Mouse (Mus musculus) stomach, postnatal 0 days (tissue): Measurements from ENCODE around the gene F2. TPM values are rescaled to one million over a fixed set of nuclear protein-coding genes. Genes with fewer than 3 reads are reported as not detected.

Experiments
- ATAC-seq: fragments of 200-750 bp; cut with Nextera tagmentation; 2 replicates; pipeline ENCODE4 v1.8.0; 2017; ENCODE audit not compliant: low FRiP score, low TSS enrichment
- DNase-seq: peaks from one replicate; pipeline ENCODE4 v3.0.0-alpha.2; 2016; ENCODE audit warnings: low spot score
- H3K27ac ChIP-seq: fragments of 300-500 bp; sonication (generic); replicated peaks from 2 replicates; pipeline ENCODE4 v1.5.1; 2014; ENCODE audit warnings: mild to moderate bottlenecking, control low read depth
- H3K27me3 ChIP-seq: fragments of 300-500 bp; sonication (generic); 2 replicates; pipeline ENCODE4 v1.6.1; 2014; ENCODE audit warnings: low read length; ENCODE audit not compliant: control insufficient read depth, insufficient read depth
- H3K36me3 ChIP-seq: fragments of 300-500 bp; sonication (generic); 2 replicates; pipeline ENCODE4 v1.6.1; 2014; ENCODE audit warnings: low read length, mixed read lengths; ENCODE audit not compliant: control insufficient read depth, insufficient read depth
- H3K4me1 ChIP-seq: fragments of 300-500 bp; sonication (generic); replicated peaks from 2 replicates; pipeline ENCODE4 v1.6.1; 2014; ENCODE audit warnings: antibody characterized with exemption; ENCODE audit not compliant: control insufficient read depth, insufficient read depth
- H3K4me2 ChIP-seq: fragments of 300-500 bp; sonication (generic); replicated peaks from 2 replicates; pipeline ENCODE4 v1.6.1; 2014; ENCODE audit warnings: low read depth, mild to moderate bottlenecking, control low read depth, moderate library complexity
- H3K4me3 ChIP-seq: fragments of 300-500 bp; sonication (generic); 2 replicates; pipeline ENCODE4 v1.5.1; 2014; ENCODE audit warnings: low read depth, low read length, control low read depth
- H3K9ac ChIP-seq: fragments of 300-500 bp; sonication (generic); 2 replicates; pipeline ENCODE4 v1.6.1; 2014; ENCODE audit warnings: mild to moderate bottlenecking, low read length, control low read depth, mixed read lengths
- H3K9me3 ChIP-seq: fragments of 300-500 bp; sonication (generic); 2 replicates; pipeline ENCODE4 v1.6.1; 2016; ENCODE audit warnings: low read length; ENCODE audit not compliant: control insufficient read depth
- CTCF ChIP-seq: IDR thresholded peaks from 2 replicates; pipeline ENCODE4 v1.5.1; 2016; ENCODE audit warnings: antibody characterized with exemption, low read depth, mild to moderate bottlenecking, moderate library complexity
- EP300 ChIP-seq: optimal IDR thresholded peaks from 2 replicates; pipeline ENCODE3; 2016; ENCODE audit warnings: antibody characterized with exemption
- WGBS: fragments of 180-500 bp; shearing (Covaris S2); extraction: QIAGEN DNeasy Blood & Tissue Kit; methylation state at CpG from one replicate; pipeline ENCODE4 v1.1.7; 2014; 5-methylcytosine and 5-hydroxymethylcytosine counted together
- polyA plus RNA-seq: library from polyadenylated mRNA; unstranded; fragments of >200 nt; fragmentation: Nextera tagmentation; extraction: Ambion mirVana; gene quantifications from 2 replicates; pipeline ENCODE4 v1.2.1, GENCODE M21; 2015

The F2 gene
- polyA plus RNA-seq, 1 experiment from 2014 or later = 3.3 TPM

DNA sequence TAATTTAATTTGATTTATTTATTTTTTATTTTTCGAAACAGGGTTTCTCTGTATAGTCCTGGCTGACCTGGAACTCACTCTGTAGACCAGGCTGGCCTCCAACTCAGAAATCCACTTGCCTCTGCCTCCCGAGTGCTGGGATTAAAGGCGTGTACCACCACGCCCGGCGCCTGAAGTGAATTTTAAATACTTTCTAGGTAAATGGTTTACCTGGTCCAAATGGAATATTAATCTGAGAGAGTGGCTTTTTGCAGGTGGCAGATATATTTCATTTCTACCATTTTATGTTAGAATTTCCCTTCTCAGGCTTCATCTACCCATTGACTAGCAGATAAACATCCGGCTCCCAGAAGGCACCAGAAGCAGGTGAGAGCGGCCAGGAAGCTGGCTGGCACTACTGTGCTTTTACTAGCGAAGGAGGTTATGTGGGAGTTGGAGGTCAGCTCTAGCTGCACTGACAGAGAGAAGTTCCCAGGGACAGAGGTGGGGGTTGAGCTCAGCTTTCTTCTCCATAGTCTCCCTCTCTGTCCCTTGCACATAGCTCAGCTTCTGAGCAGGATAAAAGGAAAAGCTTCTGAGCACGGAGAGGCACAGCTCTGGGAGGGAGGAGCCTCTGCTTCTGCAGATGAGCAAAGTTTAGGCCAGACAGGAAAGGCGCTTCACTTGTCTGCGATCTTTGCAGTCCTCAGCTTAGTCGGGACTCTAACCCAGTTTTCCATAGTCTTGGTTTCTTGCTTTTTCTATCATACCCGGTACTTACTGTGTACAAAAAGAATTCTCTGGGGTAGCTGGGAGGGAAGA, 15.4 kb upstream of the F2 start:
- peak overlapping the region; percentile 31; the same call in 1 of the 2 replicates for H3K9ac ChIP-seq
- H3K27me3 ChIP-seq = no peaks in the 10 kb centered on the region
- H3K4me3 ChIP-seq = no peak overlapping the region
- no peak for ATAC-seq
- TF ChIP-seq EP300 (no peak), CTCF (no peak)
- no peaks in the 10 kb centered on the region for H3K9me3 ChIP-seq
- peak overlapping the region; percentile 65; the same call in 1 of the 2 replicates for H3K4me2 ChIP-seq
- 77% methylated on average over 14 of the region's 14 CpGs for WGBS
- no peak for DNase-seq
- no peak overlapping the region for H3K27ac ChIP-seq
- H3K4me1 ChIP-seq = peaks cover 4% of the 10 kb centered on the region; the same call in 1 of the 2 replicates
- H3K36me3 ChIP-seq = peaks cover 16% of the 10 kb centered on the region

DNA sequence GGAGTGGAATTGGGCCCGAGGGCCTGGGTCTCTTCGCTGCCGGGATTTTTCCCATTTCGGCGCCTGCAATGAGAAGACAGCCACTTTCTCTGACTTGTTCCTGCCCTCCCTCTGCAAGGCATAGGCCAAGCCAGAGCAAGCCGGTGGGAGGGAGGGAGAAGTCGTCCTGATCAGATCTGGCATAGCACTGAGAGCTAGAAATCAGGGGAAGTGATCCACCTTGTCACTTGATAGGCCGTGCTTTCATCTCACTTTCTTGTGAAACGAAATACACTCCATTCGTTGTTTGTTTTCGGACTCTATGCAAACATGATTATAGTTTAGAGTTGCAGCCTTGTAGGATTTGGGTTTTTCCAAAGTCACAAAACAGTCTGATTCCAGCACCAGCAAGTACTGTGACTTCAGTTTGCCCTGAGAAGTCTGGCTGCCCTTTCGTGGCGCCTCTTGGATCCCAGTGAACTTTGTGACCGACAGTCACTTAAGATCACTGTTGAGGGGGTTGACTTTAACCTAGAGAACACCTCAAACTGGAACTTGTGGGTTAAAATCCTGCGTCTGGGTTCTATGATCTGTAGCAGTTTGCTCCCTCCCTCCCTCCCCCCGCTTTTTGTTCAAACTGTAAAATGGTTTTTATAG, 14.3 kb upstream of the F2 start:
- Histone ChIP-seq H3K4me1 (peaks cover 4% of the 10 kb centered on the region; the same call in 1 of the 2 replicates), H3K27me3 (no peaks in the 10 kb centered on the region), H3K9ac (peak overlapping the region; percentile 80), H3K9me3 (no peaks in the 10 kb centered on the region), H3K4me2 (peak overlapping the region; percentile 65), H3K36me3 (peaks cover 21% of the 10 kb centered on the region), H3K27ac (peak overlapping the region; percentile 88), H3K4me3 (peak overlapping the region; percentile 85)
- TF ChIP-seq CTCF (no peak), EP300 (no peak)
- ATAC-seq = peak; percentile 49
- no peak for DNase-seq
- 7% methylated on average over 16 of the region's 16 CpGs for WGBS

GRCm38 (mm10) chr2:91649553-91650359, 13.5 kb upstream of the F2 start, which contains the start of the genes Zfp408 and Arhgap1:
Gene Zfp408, minus strand, starts transcription at chr2:91649791.
Gene Arhgap1, plus strand, starts transcription at chr2:91649860.
- peak; percentile 99 for DNase-seq
- peak; percentile 93 for ATAC-seq
- H3K27ac ChIP-seq = peak within 1 kb of the TSS; percentile 94
- TF ChIP-seq EP300 (no peak), CTCF (0 out of 2 replicates have a peak, but pooled peaks have one; percentile 3)
- H3K4me1 ChIP-seq = peaks cover 4% of the 10 kb centered on the region; the same call in 1 of the 2 replicates
- under 1% methylated on average over 44 of the region's 44 CpGs for WGBS
- peaks cover 18% of the 10 kb centered on the region for H3K36me3 ChIP-seq
- no peaks in the 10 kb centered on the region for H3K9me3 ChIP-seq
- no peaks in the 10 kb centered on the region for H3K27me3 ChIP-seq
- H3K4me3 ChIP-seq = peak within 1 kb of the TSS; percentile 85
- peak within 1 kb of the TSS; percentile 97 for H3K4me2 ChIP-seq
- peak within 1 kb of the TSS; percentile 80 for H3K9ac ChIP-seq

DNA sequence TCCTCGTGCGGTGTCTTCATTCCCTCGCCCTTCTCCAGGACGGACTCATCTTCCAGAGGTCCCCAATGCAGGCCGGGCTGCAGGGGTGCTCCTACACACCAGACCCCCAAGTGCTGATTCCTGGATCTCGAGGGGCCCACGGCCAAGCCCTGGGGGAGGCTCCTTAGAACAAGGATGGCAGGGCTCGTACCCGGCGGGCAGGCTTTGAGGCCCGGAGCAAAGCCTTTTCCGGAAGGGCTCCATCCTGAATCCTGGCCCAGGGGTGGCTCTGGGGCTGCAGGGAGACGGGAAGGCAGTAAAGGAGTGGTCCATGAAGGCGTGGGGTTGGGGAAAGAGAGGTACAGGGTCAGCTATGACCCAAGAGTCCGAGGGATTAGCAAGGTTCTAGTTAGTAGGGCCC, 12.9 kb upstream of the F2 start:
- Histone ChIP-seq H3K36me3 (peaks cover 14% of the 10 kb centered on the region), H3K4me3 (peak overlapping the region; percentile 85), H3K9me3 (no peaks in the 10 kb centered on the region), H3K4me1 (peaks cover 4% of the 10 kb centered on the region; the same call in 1 of the 2 replicates), H3K27me3 (no peaks in the 10 kb centered on the region), H3K9ac (peak overlapping the region; percentile 80), H3K27ac (peak overlapping the region; percentile 94), H3K4me2 (peak overlapping the region; percentile 97)
- DNase-seq (no peak), ATAC-seq (no peak)
- TF ChIP-seq CTCF (no peak), EP300 (no peak)
- under 1% methylated on average over 15 of the region's 15 CpGs for WGBS

DNA sequence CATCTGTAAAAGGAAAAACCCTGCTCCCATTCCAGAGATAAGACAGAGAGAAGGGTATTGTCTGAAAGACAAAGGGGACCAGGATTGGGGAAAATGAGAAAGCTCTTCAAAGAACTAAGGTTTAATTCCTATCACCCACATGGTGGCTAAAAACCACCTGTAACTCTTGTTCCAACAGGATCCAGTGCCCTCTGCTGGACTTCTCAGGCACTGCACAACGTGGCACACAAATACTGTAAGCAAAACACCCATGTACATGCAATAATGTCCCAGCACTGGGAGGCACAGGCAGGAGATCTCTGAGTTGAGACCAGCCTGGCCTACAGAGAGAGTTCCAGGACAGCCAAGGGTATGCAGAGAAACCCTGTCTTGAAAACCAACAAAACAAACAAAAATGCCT, 10.5 kb upstream of the F2 start:
- 41% methylated on average over 1 of the region's 1 CpGs for WGBS
- Histone ChIP-seq H3K9me3 (no peaks in the 10 kb centered on the region), H3K27ac (no peak overlapping the region), H3K9ac (no peak overlapping the region), H3K4me3 (no peak overlapping the region), H3K4me2 (no peak overlapping the region), H3K27me3 (no peaks in the 10 kb centered on the region), H3K36me3 (peaks cover 13% of the 10 kb centered on the region), H3K4me1 (peaks cover 4% of the 10 kb centered on the region; the same call in 1 of the 2 replicates)
- no peak for ATAC-seq
- DNase-seq = peak; percentile 61
- no peak for TF ChIP-seq EP300
- peak; percentile 78 for TF ChIP-seq CTCF
